Mouse (Mus musculus) liver, postnatal 0 days (tissue): ENCODE measurements around the gene Hist2h2ab. TPM values are rescaled to one million over a fixed set of nuclear protein-coding genes. Genes with fewer than 3 reads are reported as not detected.
A peak's percentile ranks its signal among the peaks of the same experiment; 100 is the strongest.

Experiments
- ATAC-seq: fragments of 200-750 bp; cut with Nextera tagmentation; 2 replicates; pipeline ENCODE4 v1.8.0; 2017; ENCODE audit warnings: mild to moderate bottlenecking, moderate library complexity
- DNase-seq: peaks from one replicate; pipeline ENCODE4 v3.0.0-alpha.2; 2016
- H3K27ac ChIP-seq: fragments of 300-500 bp; sonication (generic); 2 replicates; pipeline ENCODE4 v1.5.1; 2014; ENCODE audit warnings: antibody characterized with exemption, moderate library complexity, mild to moderate bottlenecking, low read depth
- H3K27me3 ChIP-seq: fragments of 300-500 bp; sonication (generic); 2 replicates; pipeline ENCODE4 v1.6.1; 2014; ENCODE audit warnings: low read length, control low read depth, mixed read lengths; ENCODE audit not compliant: insufficient read depth
- H3K36me3 ChIP-seq: fragments of 300-500 bp; sonication (generic); replicated peaks from 2 replicates; pipeline ENCODE4 v1.6.1; 2014; ENCODE audit warnings: mild to moderate bottlenecking, control low read depth, low read length, moderate library complexity, mixed read lengths; ENCODE audit not compliant: insufficient read depth
- H3K4me1 ChIP-seq: fragments of 300-500 bp; sonication (generic); 2 replicates; pipeline ENCODE4 v1.6.1; 2014; ENCODE audit warnings: antibody characterized with exemption, mild to moderate bottlenecking, control low read depth; ENCODE audit not compliant: insufficient read depth
- H3K4me2 ChIP-seq: fragments of 300-500 bp; sonication (generic); 2 replicates; pipeline ENCODE4 v1.6.1; 2014; ENCODE audit warnings: low read depth, mild to moderate bottlenecking, low read length, moderate library complexity, mixed read lengths
- H3K4me3 ChIP-seq: fragments of 300-500 bp; sonication (generic); 2 replicates; pipeline ENCODE4 v1.5.1; 2014; ENCODE audit warnings: low read depth, low read length
- H3K9ac ChIP-seq: fragments of 300-500 bp; sonication (generic); replicated peaks from 2 replicates; pipeline ENCODE4 v1.6.1; 2014; ENCODE audit warnings: mild to moderate bottlenecking, moderate library complexity
- H3K9me3 ChIP-seq: fragments of 300-500 bp; sonication (generic); 2 replicates; pipeline ENCODE4 v1.6.1; 2016; ENCODE audit warnings: mild to moderate bottlenecking, control low read depth, low read length, mixed read lengths
- CTCF ChIP-seq: sonication (generic); IDR thresholded peaks from 2 replicates; pipeline ENCODE4 v1.5.1; 2016; ENCODE audit warnings: antibody characterized with exemption, low read depth
- EP300 ChIP-seq: IDR thresholded peaks from 2 replicates; pipeline ENCODE4 v1.6.1; 2016; ENCODE audit warnings: antibody characterized with exemption, low read depth, mild to moderate bottlenecking
- WGBS: fragments of 180-500 bp; shearing (Covaris S2); extraction: QIAGEN DNeasy Blood & Tissue Kit; methylation state at CpG from one replicate; pipeline ENCODE4 v1.1.7; 2014; ENCODE audit not compliant: insufficient replicate concordance; 5-methylcytosine and 5-hydroxymethylcytosine counted together
- polyA plus RNA-seq: library from polyadenylated mRNA; unstranded; fragments of >200 nt; fragmentation: Nextera tagmentation; extraction: Ambion mirVana; gene quantifications from 2 replicates; pipeline ENCODE4 v1.2.1, GENCODE M21; 2015

Gene Hist2h2ab
- polyA plus RNA-seq, 1 experiment from 2014 or later: 0.46 TPM

DNA sequence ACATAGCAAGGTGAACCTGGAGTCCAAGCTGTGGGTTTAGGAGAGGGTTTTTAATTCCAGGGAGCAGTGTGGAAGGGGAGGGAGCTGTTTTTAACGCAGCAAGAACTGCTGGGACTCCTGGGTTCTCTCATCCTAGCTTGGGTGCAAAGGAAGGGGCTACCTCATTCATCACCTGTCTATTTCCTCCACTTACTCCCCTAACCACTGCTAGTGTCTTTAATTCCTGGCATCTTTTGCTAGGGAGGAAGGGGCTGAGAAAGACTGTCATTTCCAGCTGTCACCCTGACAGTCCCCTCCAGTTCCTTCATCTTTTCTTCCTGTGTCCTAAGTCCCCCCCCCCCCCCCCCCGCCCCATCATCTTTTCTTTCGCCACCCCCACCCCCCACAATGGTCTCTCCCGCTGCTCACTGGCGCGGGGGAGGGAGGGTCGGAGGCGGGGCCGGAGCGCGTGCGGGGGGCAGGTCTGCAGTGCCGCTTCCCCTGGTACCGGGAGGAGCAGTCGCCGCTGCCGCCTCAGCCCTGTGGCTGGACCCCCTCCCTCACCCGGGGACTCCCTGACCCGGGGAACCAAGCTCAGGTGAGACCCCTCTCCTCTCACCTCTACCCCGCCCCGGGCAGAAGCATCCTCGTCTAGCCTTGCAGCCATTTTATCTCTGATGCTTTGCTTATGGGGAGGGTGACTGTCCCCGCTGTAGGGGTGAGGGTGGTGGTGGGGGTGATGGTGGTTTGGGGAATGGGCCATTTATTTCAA lies 38.8 kb upstream of the Hist2h2ab start, which contains the start of gene Sv2a:
Gene Sv2a (plus strand): TSS at position 425 of the 751 bp plus-strand sequence.
- peaks cover 22% of the 10 kb centered on the region for H3K36me3 ChIP-seq
- 6% methylated on average over 9 of the region's 23 CpGs for whole genome bisulfite sequencing
- H3K4me1 ChIP-seq: no peaks in the 10 kb centered on the region
- DNase-seq: peak; percentile 51
- H3K4me3 ChIP-seq: peak within 1 kb of the TSS; percentile 34
- H3K9me3 ChIP-seq: no peaks in the 10 kb centered on the region
- TF ChIP-seq CTCF: no peak
- no peak for TF ChIP-seq EP300
- H3K27me3 ChIP-seq: no peaks in the 10 kb centered on the region
- no peak within 1 kb of the TSS for H3K27ac ChIP-seq
- H3K4me2 ChIP-seq: peak within 1 kb of the TSS; percentile 73
- 0 out of 2 replicates have a peak within 1 kb of the TSS, but pooled peaks have one; percentile 44 for H3K9ac ChIP-seq
- peak; percentile 38; the same call in 1 of the 2 replicates for ATAC-seq

- peak overlapping the region; percentile 73 for H3K4me2 ChIP-seq
- peak overlapping the region; percentile 34; the same call in 1 of the 2 replicates for H3K4me3 ChIP-seq
- WGBS: 55% methylated on average over 12 of the region's 12 CpGs
- peaks cover 16% of the 10 kb centered on the region for H3K36me3 ChIP-seq
- H3K4me1 ChIP-seq: no peaks in the 10 kb centered on the region
- ATAC-seq (no peak), DNase-seq (no peak)
- H3K9me3 ChIP-seq: no peaks in the 10 kb centered on the region
- H3K27me3 ChIP-seq: no peaks in the 10 kb centered on the region
- no peak overlapping the region for H3K9ac ChIP-seq
- no peak for TF ChIP-seq CTCF
- TF ChIP-seq EP300: no peak
- H3K27ac ChIP-seq: no peak overlapping the region
Measured at GRCm38 (mm10) chr3:96181510-96182381, 37.9 kb upstream of the Hist2h2ab start.

- 34% methylated on average over 4 of the region's 4 CpGs for WGBS
- Histone ChIP-seq H3K27me3 (no peaks in the 10 kb centered on the region), H3K27ac (no peak overlapping the region), H3K4me2 (no peak overlapping the region), H3K9ac (no peak overlapping the region), H3K9me3 (no peaks in the 10 kb centered on the region), H3K36me3 (peaks cover 13% of the 10 kb centered on the region), H3K4me1 (no peaks in the 10 kb centered on the region), H3K4me3 (no peak overlapping the region)
- TF ChIP-seq CTCF (no peak), EP300 (no peak)
- no peak for DNase-seq
- no peak for ATAC-seq
Measured at GRCm38 (mm10) chr3:96182382-96182776, 37.3 kb upstream of the Hist2h2ab start.

- TF ChIP-seq CTCF (no peak), EP300 (no peak)
- H3K9me3 ChIP-seq: no peaks in the 10 kb centered on the region; the same call in 1 of the 2 replicates
- WGBS: 68% methylated on average over 12 of the region's 12 CpGs
Measured at GRCm38 (mm10) chr3:96192977-96193376, 26.7 kb upstream of the Hist2h2ab start.

GRCm38 (mm10) chr3:96194966-96195365 lies 24.7 kb upstream of the Hist2h2ab start:
- Histone ChIP-seq H3K36me3 (no peaks in the 10 kb centered on the region), H3K27ac (no peak overlapping the region), H3K9ac (no peak overlapping the region), H3K9me3 (no peaks in the 10 kb centered on the region; the same call in 1 of the 2 replicates), H3K4me3 (no peak overlapping the region), H3K4me2 (no peak overlapping the region), H3K27me3 (no peaks in the 10 kb centered on the region), H3K4me1 (peaks cover 15% of the 10 kb centered on the region)
- DNase-seq (no peak), ATAC-seq (no peak)
- 50% methylated on average over 10 of the region's 10 CpGs for WGBS
- TF ChIP-seq CTCF (no peak), EP300 (no peak)

More at GRCm38 (mm10) chr3:96192977-96193376, 26.7 kb upstream of the Hist2h2ab start:
- no peak for ATAC-seq
- H3K9ac ChIP-seq: no peak overlapping the region
- H3K27me3 ChIP-seq: no peaks in the 10 kb centered on the region
- no peak overlapping the region for H3K27ac ChIP-seq
- no peak overlapping the region for H3K4me3 ChIP-seq
- no peak for DNase-seq
- peaks cover 12% of the 10 kb centered on the region for H3K4me1 ChIP-seq
- no peak overlapping the region for H3K4me2 ChIP-seq
- H3K36me3 ChIP-seq: no peaks in the 10 kb centered on the region
